Mouse (Mus musculus) bone marrow macrophage, adult 2 months (primary cell): ENCODE measurements at regions not wholly inside any gene's neighbourhood (a gene's known extent, or its start where the extent isn't known, plus 50 kb on each side); places are given as distances from the start of the nearest gene placed in this dataset.

Experiments used
- H3K27ac ChIP-seq: 2 replicates; pipeline ENCODE4 v1.5.1; 2012; ENCODE audit warnings: low read depth, low read length; ENCODE audit not compliant: insufficient read depth
- H3K4me1 ChIP-seq: 2 replicates; pipeline ENCODE4 v1.6.1; 2012; ENCODE audit warnings: low read length; ENCODE audit not compliant: control insufficient read depth, insufficient read depth
- H3K4me3 ChIP-seq: 2 replicates; pipeline ENCODE4 v1.5.1; 2012; ENCODE audit warnings: mild to moderate bottlenecking, low read length, moderate library complexity; ENCODE audit not compliant: insufficient read depth
- CTCF ChIP-seq: IDR thresholded peaks from 2 replicates; pipeline ENCODE4 v1.5.1; 2012; ENCODE audit warnings: low read depth, mild to moderate bottlenecking, low read length, moderate library complexity
- POLR2A ChIP-seq: IDR thresholded peaks from 2 replicates; pipeline ENCODE4 v1.6.1; 2012; ENCODE audit warnings: mild to moderate bottlenecking, low read depth, low read length, borderline replicate concordance

GRCm38 (mm10) chr1:92341846-92342540 is 131.7 kb downstream of the Ndufa10 start:
- Histone ChIP-seq H3K4me3 (no peak overlapping the region), H3K27ac (no peak overlapping the region), H3K4me1 (peaks cover 9% of the 10 kb centered on the region)
- TF ChIP-seq CTCF, result no peak
- no peak for TF ChIP-seq POLR2A

- Histone ChIP-seq H3K4me1 (peaks cover 9% of the 10 kb centered on the region), H3K27ac (no peak overlapping the region), H3K4me3 (no peak overlapping the region)
- no peak for TF ChIP-seq CTCF
- TF ChIP-seq POLR2A, result no peak
Observed at GRCm38 (mm10) chr1:92340644-92341043, 133.0 kb downstream of the Ndufa10 start.

DNA sequence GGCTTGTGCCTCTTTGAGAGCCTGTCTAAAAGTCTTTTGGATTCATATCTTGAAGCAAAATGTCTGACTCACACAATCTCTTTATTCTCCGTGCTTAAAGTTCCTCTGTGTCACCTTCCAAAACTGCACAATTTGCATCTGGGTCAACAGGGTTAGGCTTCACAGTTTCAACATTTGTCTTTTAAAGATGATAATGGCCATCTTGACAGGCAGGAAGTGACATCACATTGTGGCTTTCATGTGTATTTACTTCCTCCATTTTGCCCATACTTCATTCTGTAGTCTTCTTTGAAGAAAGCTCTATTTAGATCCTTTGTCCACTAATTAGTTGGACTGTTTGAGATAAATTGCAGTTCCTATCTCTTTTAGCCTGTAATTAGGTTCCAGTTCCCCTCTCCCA is 135.1 kb downstream of the Ndufa10 start:
- H3K27ac ChIP-seq, result no peak overlapping the region
- TF ChIP-seq CTCF (no peak), POLR2A (no peak)
- peaks cover 9% of the 10 kb centered on the region for H3K4me1 ChIP-seq
- H3K4me3 ChIP-seq, result no peak overlapping the region

DNA sequence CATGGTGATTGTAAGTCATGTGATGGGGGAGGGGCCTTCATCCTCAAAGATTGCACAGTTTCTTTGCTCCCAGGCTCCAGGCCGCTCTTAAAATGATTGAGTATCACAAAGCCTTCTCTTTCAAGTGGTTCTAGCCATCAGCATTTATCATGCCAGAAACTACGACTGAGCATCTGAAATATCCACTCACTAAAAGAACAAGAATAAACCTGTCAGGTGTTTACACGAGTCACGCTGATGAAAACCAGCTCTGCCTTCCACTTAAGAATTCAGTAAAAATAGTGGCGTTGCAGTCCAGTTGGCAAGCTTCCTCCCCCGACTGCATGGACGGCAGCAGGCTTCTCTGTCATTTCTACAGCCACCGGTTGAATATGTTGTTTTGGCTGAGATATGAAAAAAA is 136.2 kb downstream of the Ndufa10 start:
- TF ChIP-seq CTCF, result no peak
- TF ChIP-seq POLR2A, result no peak
- Histone ChIP-seq H3K4me1 (peaks cover 10% of the 10 kb centered on the region), H3K4me3 (no peak overlapping the region), H3K27ac (no peak overlapping the region)

DNA sequence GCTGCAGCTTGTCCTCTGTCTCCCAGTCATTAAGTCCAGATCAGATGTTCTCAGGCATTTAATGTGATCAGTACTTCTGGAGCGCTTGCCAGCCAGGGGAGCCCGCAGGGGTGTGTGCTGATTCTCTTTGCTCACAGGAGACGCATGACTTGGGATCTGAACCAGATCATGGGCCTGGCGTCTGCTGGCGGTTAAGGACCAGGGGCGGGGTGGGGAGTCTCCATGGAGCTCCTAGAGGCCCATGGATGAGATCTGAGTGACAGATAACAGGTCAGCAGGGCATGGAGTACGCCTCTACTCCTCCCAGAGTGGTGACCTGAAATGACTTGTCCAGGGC is 136.7 kb upstream of the Hdac4 start:
- TF ChIP-seq CTCF (no peak), POLR2A (no peak)
- Histone ChIP-seq H3K4me1 (peaks cover 19% of the 10 kb centered on the region), H3K27ac (no peak overlapping the region), H3K4me3 (no peak overlapping the region)

DNA sequence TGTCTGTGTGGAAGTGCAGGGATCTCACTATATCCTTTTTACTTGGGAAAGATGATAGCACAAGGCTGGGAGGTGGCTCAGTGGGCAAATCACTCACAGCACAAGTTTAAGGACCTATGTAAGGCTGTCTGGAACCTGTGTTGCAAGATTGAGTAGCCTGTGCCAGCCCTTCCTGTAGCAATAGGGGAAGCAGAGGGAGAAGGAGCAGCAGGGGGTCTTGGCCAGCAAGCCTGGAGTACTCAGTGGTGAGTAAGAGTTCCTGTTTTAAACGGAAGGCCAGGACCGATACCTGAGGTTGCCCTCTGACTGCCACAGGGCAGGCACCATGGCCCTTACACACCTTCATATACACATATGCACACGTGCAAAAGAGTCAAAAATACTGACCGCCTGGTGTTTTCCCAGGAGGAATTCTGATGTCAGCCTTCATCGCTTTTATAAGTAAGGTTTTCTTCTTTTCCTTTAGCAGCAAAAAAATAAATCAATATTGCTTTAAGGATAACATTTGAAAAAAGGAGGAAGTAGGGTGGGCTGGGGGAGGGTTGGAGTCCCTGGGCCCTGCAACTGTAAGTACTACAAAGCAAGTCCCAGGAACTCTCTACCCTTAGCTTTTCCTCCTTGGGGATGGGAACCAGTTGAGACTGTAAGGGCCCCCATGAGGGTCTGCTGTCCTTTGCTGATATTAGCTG is 136.2 kb upstream of the Hdac4 start:
- peaks cover 19% of the 10 kb centered on the region for H3K4me1 ChIP-seq
- TF ChIP-seq CTCF, result no peak
- TF ChIP-seq POLR2A, result no peak
- no peak overlapping the region for H3K4me3 ChIP-seq
- H3K27ac ChIP-seq, result no peak overlapping the region

GRCm38 (mm10) chr1:92330181-92330580 is 134.7 kb upstream of the Hdac4 start:
- H3K4me3 ChIP-seq, result no peak overlapping the region
- TF ChIP-seq POLR2A (no peak), CTCF (no peak)
- H3K27ac ChIP-seq, result no peak overlapping the region
- peaks cover 19% of the 10 kb centered on the region for H3K4me1 ChIP-seq

- TF ChIP-seq CTCF (no peak), POLR2A (no peak)
- Histone ChIP-seq H3K4me3 (no peak overlapping the region), H3K27ac (no peak overlapping the region), H3K4me1 (peaks cover 19% of the 10 kb centered on the region)
Observed at GRCm38 (mm10) chr1:92329491-92329890, 134.0 kb upstream of the Hdac4 start.

DNA sequence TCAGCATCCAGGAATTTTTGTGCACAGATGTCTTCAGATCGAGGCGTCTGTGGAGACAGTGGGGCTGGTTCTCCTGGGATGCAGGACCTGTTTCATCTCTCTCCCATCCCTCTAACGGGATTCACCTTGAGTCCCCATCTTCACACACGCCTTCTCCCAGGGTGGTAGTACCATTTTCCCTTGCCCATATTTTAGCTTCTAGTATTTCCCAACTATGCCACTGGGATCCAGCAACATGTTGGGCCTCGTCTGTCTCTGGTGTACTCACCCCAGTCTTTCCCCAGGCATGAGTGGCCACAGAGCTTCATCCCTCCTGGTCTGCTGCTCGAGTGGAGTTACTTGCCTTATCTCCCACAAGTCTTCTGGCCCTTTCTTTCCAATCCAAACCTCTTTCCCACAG is 131.6 kb upstream of the Hdac4 start:
- no peak for TF ChIP-seq POLR2A
- TF ChIP-seq CTCF, result no peak
- peaks cover 15% of the 10 kb centered on the region for H3K4me1 ChIP-seq
- no peak overlapping the region for H3K27ac ChIP-seq
- H3K4me3 ChIP-seq, result no peak overlapping the region

DNA sequence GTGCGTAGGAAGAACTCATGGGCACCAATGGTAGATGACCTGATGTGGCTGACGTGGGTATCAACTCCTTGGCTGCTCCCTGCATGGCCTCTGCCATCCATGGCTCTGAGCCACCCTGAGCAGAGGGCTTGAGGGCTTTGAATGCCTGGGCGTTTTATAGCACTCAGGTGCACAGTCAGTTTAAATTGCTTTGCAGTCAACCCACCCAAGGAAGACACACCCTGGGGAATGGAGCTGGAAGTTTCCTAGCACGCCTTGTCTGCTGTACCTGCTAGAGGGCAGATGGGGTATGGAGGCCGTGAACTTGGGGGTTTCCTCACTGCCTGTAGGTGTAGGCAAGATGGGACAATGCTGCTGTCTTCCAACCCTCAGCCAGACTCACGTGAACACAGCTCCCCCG is 129.8 kb upstream of the Hdac4 start:
- no peak overlapping the region for H3K27ac ChIP-seq
- no peaks in the 10 kb centered on the region for H3K4me1 ChIP-seq
- no peak overlapping the region for H3K4me3 ChIP-seq
- TF ChIP-seq CTCF, result no peak
- TF ChIP-seq POLR2A, result no peak
